8 mouse cellular contexts compared by ENCODE assay signal in the genomic region with DNA sequence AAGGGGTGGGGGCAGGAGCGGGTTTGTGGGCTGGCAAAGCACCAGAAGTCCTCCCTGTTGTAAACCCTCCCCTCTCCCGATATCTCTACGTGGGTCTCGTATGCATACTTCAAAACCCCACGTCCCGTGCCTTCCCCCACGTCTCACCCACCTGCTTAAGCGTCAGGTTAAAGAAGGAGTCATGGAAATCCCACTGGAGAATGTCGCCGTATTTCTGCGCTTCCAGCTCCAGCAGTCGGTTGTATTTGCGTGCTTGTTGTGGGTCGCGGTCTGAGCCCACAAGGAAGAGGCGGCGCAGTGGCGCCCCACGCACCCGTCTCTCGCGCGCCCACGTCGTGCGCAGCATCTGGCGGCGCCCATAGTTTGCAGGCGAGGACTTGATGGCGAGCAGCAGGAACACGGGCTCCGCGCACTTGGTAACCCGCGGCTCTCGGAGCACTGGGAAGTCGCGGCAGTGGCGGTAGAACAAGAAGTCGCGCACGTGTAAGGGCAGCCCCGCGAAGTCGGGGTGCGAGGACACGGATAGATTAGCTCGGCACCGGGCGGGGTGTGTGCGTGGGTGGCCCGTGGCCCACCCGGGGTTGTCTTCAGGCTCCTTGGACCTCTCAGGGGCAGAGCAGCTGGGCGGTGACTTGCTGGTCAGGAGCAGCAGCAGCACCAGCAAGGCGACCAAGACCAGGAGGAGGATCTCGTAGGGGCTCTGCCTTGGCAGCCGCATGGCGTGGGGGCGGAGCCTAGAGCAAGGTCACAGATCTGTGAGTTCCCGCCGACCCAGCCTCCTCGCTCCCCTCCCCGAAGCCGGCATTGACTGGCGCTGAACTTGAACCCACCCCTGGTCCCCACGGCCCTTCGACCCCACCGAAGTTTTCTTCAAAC. TPM values are rescaled to one million over a fixed set of nuclear protein-coding genes. Genes with fewer than 3 reads are reported as not detected.
DNase-seq lines count a peak whose midpoint lies in the region; ATAC-seq and TF ChIP-seq lines count a peak whose summit lies in the region.

No protein-coding gene starts in this region.

- intact Hi-C loops in left cerebral cortex, postnatal 14 days (cut with DNase I), result no loop called here

- in situ Hi-C loops in Patski (cut with MboI; ENCODE audit: low pct_unique_long_range_greater_than_20kb), result no loop called here

- no peak for TF ChIP-seq CTCF in Patski (IDR thresholded peaks at IDR 0.05)

- DNase-seq in heart, postnatal 4 days, result no peak
- no peak for DNase-seq in Patski (ENCODE audit: low read depth, low spot score)
- peak; percentile 44 for DNase-seq in midbrain, embryonic 14.5 days
- no peak for DNase-seq in left cerebral cortex, postnatal 14 days (ENCODE audit: low spot score in 2 of 2)
- no peak for DNase-seq in adrenal gland, postnatal 36 days
- DNase-seq in urinary bladder, postnatal 14 days (ENCODE audit: low spot score), result no peak

- peaks cover 4% of the 10 kb centered on the region for H3K4me1 ChIP-seq in heart, embryonic 16.5 days (ENCODE audit: control insufficient read depth, insufficient read depth, low read length)
- peaks cover 8% of the 10 kb centered on the region for H3K4me1 ChIP-seq in hindbrain, embryonic 12.5 days
- no peaks in the 10 kb centered on the region; the same call in 1 of the 2 replicates for H3K4me1 ChIP-seq in midbrain, embryonic 14.5 days (ENCODE audit: control insufficient read depth, insufficient read depth, low read length)

- H3K4me2 ChIP-seq in heart, embryonic 16.5 days (ENCODE audit: low read depth, low read length), result peak overlapping the region; percentile 23
- H3K4me2 ChIP-seq in hindbrain, embryonic 12.5 days (replicated peaks), result peak overlapping the region; percentile 22; the same call in 1 of the 2 replicates
- peak overlapping the region; percentile 16 for H3K4me2 ChIP-seq in midbrain, embryonic 14.5 days (ENCODE audit: low read length)

- H3K9me3 ChIP-seq in heart, embryonic 16.5 days (replicated peaks; ENCODE audit: control insufficient read depth, low read length), result no peaks in the 10 kb centered on the region
- no peaks in the 10 kb centered on the region for H3K9me3 ChIP-seq in hindbrain, embryonic 12.5 days (replicated peaks)
- no peaks in the 10 kb centered on the region for H3K9me3 ChIP-seq in midbrain, embryonic 14.5 days (ENCODE audit: control insufficient read depth, low read length)

- no peaks in the 10 kb centered on the region for H3K36me3 ChIP-seq in heart, embryonic 16.5 days (ENCODE audit: control insufficient read depth, insufficient read depth)
- no peaks in the 10 kb centered on the region for H3K36me3 ChIP-seq in hindbrain, embryonic 12.5 days
- H3K36me3 ChIP-seq in midbrain, embryonic 14.5 days (ENCODE audit: control insufficient read depth, insufficient read depth, low read length), result no peaks in the 10 kb centered on the region

- ATAC-seq in heart, embryonic 16.5 days (replicated peaks; ENCODE audit: extremely low read depth, insufficient read depth, low FRiP score), result no peak
- peak; percentile 45 for ATAC-seq in Patski
- ATAC-seq in hindbrain, embryonic 12.5 days (ENCODE audit: low FRiP score), result peak; percentile 37; the same call in 1 of the 2 replicates
- ATAC-seq in midbrain, embryonic 14.5 days (ENCODE audit: low FRiP score, low TSS enrichment), result no peak; the same call in 1 of the 2 replicates

- no peak overlapping the region for H3K9ac ChIP-seq in heart, embryonic 16.5 days (ENCODE audit: low read length)
- no peak overlapping the region for H3K9ac ChIP-seq in hindbrain, embryonic 12.5 days
- no peak overlapping the region for H3K9ac ChIP-seq in midbrain, embryonic 14.5 days (replicated peaks; ENCODE audit: low read length)

- H3K4me3 ChIP-seq in heart, embryonic 16.5 days (ENCODE audit: low read length), result peak overlapping the region; percentile 15
- H3K4me3 ChIP-seq in hindbrain, embryonic 12.5 days, result peak overlapping the region; percentile 10; the same call in 1 of the 2 replicates
- H3K4me3 ChIP-seq in midbrain, embryonic 14.5 days (replicated peaks; ENCODE audit: low read depth, low read length), result peak overlapping the region; percentile 7

- CTCF ChIA-PET in Patski (lab: Charles Lee), result interaction anchor here (1.2 kb wide), 1 partner anchor 9 kb away, joined by 3 read pairs; no protein-coding TSS in a partner anchor

- POLR2A ChIA-PET in Patski (lab: Charles Lee), result interaction anchor here (0.8 kb wide), 1 partner anchor 45 kb away, joined by 3 read pairs; no protein-coding TSS in a partner anchor

- WGBS in heart, embryonic 16.5 days, result 15% methylated on average over 68 of the region's 68 CpGs
- 10% methylated on average over 68 of the region's 68 CpGs for WGBS in hindbrain, embryonic 12.5 days
- 10% methylated on average over 68 of the region's 68 CpGs for whole genome bisulfite sequencing in midbrain, embryonic 14.5 days

- H3K27me3 ChIP-seq in heart, embryonic 16.5 days (ENCODE audit: control insufficient read depth, insufficient read depth, low read length), result peaks cover 72% of the 10 kb centered on the region
- H3K27me3 ChIP-seq in Patski, result peaks cover 12% of the 10 kb centered on the region
- peaks cover 93% of the 10 kb centered on the region for H3K27me3 ChIP-seq in hindbrain, embryonic 12.5 days
- peaks cover 75% of the 10 kb centered on the region for H3K27me3 ChIP-seq in midbrain, embryonic 14.5 days (ENCODE audit: control insufficient read depth, insufficient read depth, low read length)

- H3K27ac ChIP-seq in heart, embryonic 16.5 days (ENCODE audit: low read length), result no peak overlapping the region
- no peak overlapping the region for H3K27ac ChIP-seq in hindbrain, embryonic 12.5 days
- no peak overlapping the region for H3K27ac ChIP-seq in midbrain, embryonic 14.5 days (replicated peaks; ENCODE audit: low read depth, low read length)

RNA-seq across cellular contexts. Expression of gene Insl3, which starts 4.4 kb away (rescaled TPM):
- 2.1 and 3.4 TPM in 2 replicates for polyA plus RNA-seq in heart, embryonic 16.5 days (2015; fragmentation: Nextera tagmentation; extraction: Ambion mirVana)
- total RNA-seq in heart, postnatal 4 days (2021), result 1 to 10 TPM; 6.6 to 6.9 TPM
- 8.8 TPM for polyA plus RNA-seq in Patski (2021)
- polyA plus RNA-seq in hindbrain, embryonic 12.5 days (2016; fragmentation: Nextera tagmentation; extraction: Ambion mirVana), result 0.69 TPM in 1 of 2 replicates, not detected in the other
- 0.89 TPM in 1 of 2 replicates, not detected in the other for polyA plus RNA-seq in midbrain, embryonic 14.5 days (2014; fragmentation: Nextera tagmentation; extraction: Ambion mirVana)
- 1 to 10 TPM; 1.8 to 2.8 TPM for total RNA-seq in left cerebral cortex, postnatal 14 days (2021)
- total RNA-seq in adrenal gland, postnatal 36 days (2021), result 1 to 10 TPM; 4.0 to 4.7 TPM

RNA-seq across cellular contexts. Expression of gene B3gnt3, which starts 8.2 kb away (rescaled TPM):
- 4.0 and 4.3 TPM in 2 replicates for polyA plus RNA-seq in heart, embryonic 16.5 days (2015; fragmentation: Nextera tagmentation; extraction: Ambion mirVana)
- total RNA-seq in heart, postnatal 4 days (2021), result 1 to 10 TPM; 7.5 to 7.6 TPM
- polyA plus RNA-seq in Patski (2021), result 1.4 TPM
- 0.59 and 0.86 TPM in 2 replicates for polyA plus RNA-seq in hindbrain, embryonic 12.5 days (2016; fragmentation: Nextera tagmentation; extraction: Ambion mirVana)
- polyA plus RNA-seq in midbrain, embryonic 14.5 days (2014; fragmentation: Nextera tagmentation; extraction: Ambion mirVana), result 0.11 and 0.20 TPM in 2 replicates
- total RNA-seq in left cerebral cortex, postnatal 14 days (2021), result under 1 TPM; 0.44 to 0.49 TPM
- total RNA-seq in adrenal gland, postnatal 36 days (2021), result 1 to 10 TPM; 4.0 to 4.5 TPM

RNA-seq across cellular contexts. Expression of gene Jak3, which starts 17.3 kb away (rescaled TPM):
- polyA plus RNA-seq in heart, embryonic 16.5 days (2015; fragmentation: Nextera tagmentation; extraction: Ambion mirVana), result 9.9 and 11.3 TPM in 2 replicates
- total RNA-seq in heart, postnatal 4 days (2021), result 10 to 100 TPM; 15.8 TPM
- 26.7 TPM for polyA plus RNA-seq in Patski (2021)
- polyA plus RNA-seq in hindbrain, embryonic 12.5 days (2016; fragmentation: Nextera tagmentation; extraction: Ambion mirVana), result 3.7 and 3.8 TPM in 2 replicates
- polyA plus RNA-seq in midbrain, embryonic 14.5 days (2014; fragmentation: Nextera tagmentation; extraction: Ambion mirVana), result 2.5 and 3.6 TPM in 2 replicates
- 1 to 10 TPM; 5.6 to 6.4 TPM for total RNA-seq in left cerebral cortex, postnatal 14 days (2021)
- 10 to 100 TPM; 11.3 to 13.0 TPM for total RNA-seq in adrenal gland, postnatal 36 days (2021)

RNA-seq across cellular contexts. Expression of gene Unc13a, which starts 21.8 kb away (rescaled TPM):
- 0.47 and 0.72 TPM in 2 replicates for polyA plus RNA-seq in heart, embryonic 16.5 days (2015; fragmentation: Nextera tagmentation; extraction: Ambion mirVana)
- total RNA-seq in heart, postnatal 4 days (2021), result 1 to 10 TPM; 1.3 to 1.4 TPM
- 2.5 TPM for polyA plus RNA-seq in Patski (2021)
- polyA plus RNA-seq in hindbrain, embryonic 12.5 days (2016; fragmentation: Nextera tagmentation; extraction: Ambion mirVana), result 13.9 and 16.1 TPM in 2 replicates
- polyA plus RNA-seq in midbrain, embryonic 14.5 days (2014; fragmentation: Nextera tagmentation; extraction: Ambion mirVana), result 17.4 and 18.9 TPM in 2 replicates
- total RNA-seq in left cerebral cortex, postnatal 14 days (2021), result 100 to 1,000 TPM; 299 to 337 TPM
- total RNA-seq in adrenal gland, postnatal 36 days (2021), result 1 to 10 TPM; 4.6 to 7.3 TPM

RNA-seq across cellular contexts. Expression of gene Fcho1, which starts 32.1 kb away (rescaled TPM):
- 7.6 and 20.4 TPM in 2 replicates for polyA plus RNA-seq in heart, embryonic 16.5 days (2015; fragmentation: Nextera tagmentation; extraction: Ambion mirVana)
- total RNA-seq in heart, postnatal 4 days (2021), result 1 to 10 TPM; 1.6 to 2.4 TPM
- 5.6 TPM for polyA plus RNA-seq in Patski (2021)
- polyA plus RNA-seq in hindbrain, embryonic 12.5 days (2016; fragmentation: Nextera tagmentation; extraction: Ambion mirVana), result 38.4 and 39.4 TPM in 2 replicates
- 66.5 and 74.6 TPM in 2 replicates for polyA plus RNA-seq in midbrain, embryonic 14.5 days (2014; fragmentation: Nextera tagmentation; extraction: Ambion mirVana)
- total RNA-seq in left cerebral cortex, postnatal 14 days (2021), result 100 to 1,000 TPM; 152 to 156 TPM
- total RNA-seq in adrenal gland, postnatal 36 days (2021), result 1 to 10 TPM in 1 of 2 experiments, under 1 TPM in 1; 0.50 to 3.2 TPM

Comparison
In these comparisons a context has a peak if more than half of its experiments do, and no peak if none do; other contexts are left out.
1. ATAC-seq: peak in Patski (single experiment) and hindbrain, embryonic 12.5 days (single experiment); none in heart, embryonic 16.5 days (single experiment) and midbrain, embryonic 14.5 days (single experiment).
2. Peak in every context shown above with its lines, with median percentiles within 50 percentile points of each other: H3K4me2 ChIP-seq and H3K4me3 ChIP-seq.